Mouse (Mus musculus): ENCODE results near the gene Gdf10. TPM values are rescaled to one million over a fixed set of nuclear protein-coding genes. Genes with fewer than 3 reads are reported as not detected.

The Gdf10 gene
- polyA plus RNA-seq, 1 experiment: 8.9 TPM

- no peak overlapping the region; the same call in 1 of the 2 replicates for H3K27ac ChIP-seq (ENCODE audit: insufficient read depth, low read depth, low read length)
- H3K4me1 ChIP-seq (ENCODE audit: control insufficient read depth, insufficient read depth, low read length): no peaks in the 10 kb centered on the region
- DNase-seq: peak; percentile 25
- no peaks in the 10 kb centered on the region for H3K36me3 ChIP-seq (ENCODE audit: control insufficient read depth, insufficient read depth, low read length)
- H3K27me3 ChIP-seq (replicated peaks; ENCODE audit: control insufficient read depth, insufficient read depth, low read length): no peaks in the 10 kb centered on the region
- H3K4me3 ChIP-seq (ENCODE audit: insufficient read depth, low read depth, low read length): no peak overlapping the region
- 56% methylated on average over 3 of the region's 3 CpGs for WGBS
- TF ChIP-seq CTCF (conservative IDR thresholded peaks at IDR 0.05; ENCODE audit: insufficient read depth, insufficient read length, low read depth, low read length) (no peak), POLR2A (IDR thresholded peaks at IDR 0.05; ENCODE audit: low read depth, low read length) (no peak)
These were observed 33.4 kb upstream of the Gdf10 start for GRCm38 (mm10) chr14:33889971-33890370.

- WGBS: 74% methylated on average over 3 of the region's 3 CpGs
- no peak overlapping the region for H3K4me3 ChIP-seq (ENCODE audit: insufficient read depth, low read depth, low read length)
- TF ChIP-seq POLR2A (IDR thresholded peaks at IDR 0.05; ENCODE audit: low read depth, low read length): no peak
- no peak for TF ChIP-seq CTCF (conservative IDR thresholded peaks at IDR 0.05; ENCODE audit: insufficient read depth, insufficient read length, low read depth, low read length)
- no peaks in the 10 kb centered on the region for H3K4me1 ChIP-seq (ENCODE audit: control insufficient read depth, insufficient read depth, low read length)
- H3K27me3 ChIP-seq (replicated peaks; ENCODE audit: control insufficient read depth, insufficient read depth, low read length): no peaks in the 10 kb centered on the region
- DNase-seq: peak; percentile 53
- H3K27ac ChIP-seq (ENCODE audit: insufficient read depth, low read depth, low read length): no peak overlapping the region
- no peaks in the 10 kb centered on the region for H3K36me3 ChIP-seq (ENCODE audit: control insufficient read depth, insufficient read depth, low read length)
These were observed 31.9 kb upstream of the Gdf10 start for GRCm38 (mm10) chr14:33891507-33891906.

DNA sequence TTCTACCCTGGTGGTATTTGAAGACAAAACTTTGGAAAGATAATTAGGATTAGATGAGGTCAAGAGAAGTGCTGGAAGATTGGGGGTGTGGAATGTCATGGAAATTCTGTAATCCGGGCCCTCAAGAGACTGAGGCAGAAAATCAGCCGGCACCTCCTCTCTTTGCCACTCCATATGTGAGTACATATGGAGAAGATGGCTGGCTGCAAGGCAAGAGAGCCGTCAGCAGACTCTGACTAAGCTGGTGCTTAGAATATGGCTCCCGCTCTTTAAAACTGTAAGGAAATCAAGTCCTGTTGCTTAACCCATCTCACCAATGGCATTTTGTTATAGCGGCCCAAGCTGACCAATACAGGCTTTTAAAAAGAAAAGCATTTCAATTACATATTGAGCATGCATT, 27.6 kb upstream of the Gdf10 start:
- TF ChIP-seq POLR2A (IDR thresholded peaks at IDR 0.05; ENCODE audit: low read depth, low read length): no peak
- TF ChIP-seq CTCF (conservative IDR thresholded peaks at IDR 0.05; ENCODE audit: insufficient read depth, insufficient read length, low read depth, low read length): no peak
- WGBS: 95% methylated on average over 5 of the region's 5 CpGs
- Histone ChIP-seq H3K27me3 (replicated peaks; ENCODE audit: control insufficient read depth, insufficient read depth, low read length) (no peaks in the 10 kb centered on the region), H3K27ac (ENCODE audit: insufficient read depth, low read depth, low read length) (no peak overlapping the region), H3K4me3 (ENCODE audit: insufficient read depth, low read depth, low read length) (no peak overlapping the region), H3K36me3 (ENCODE audit: control insufficient read depth, insufficient read depth, low read length) (no peaks in the 10 kb centered on the region), H3K4me1 (ENCODE audit: control insufficient read depth, insufficient read depth, low read length) (no peaks in the 10 kb centered on the region)
- DNase-seq: no peak

DNA sequence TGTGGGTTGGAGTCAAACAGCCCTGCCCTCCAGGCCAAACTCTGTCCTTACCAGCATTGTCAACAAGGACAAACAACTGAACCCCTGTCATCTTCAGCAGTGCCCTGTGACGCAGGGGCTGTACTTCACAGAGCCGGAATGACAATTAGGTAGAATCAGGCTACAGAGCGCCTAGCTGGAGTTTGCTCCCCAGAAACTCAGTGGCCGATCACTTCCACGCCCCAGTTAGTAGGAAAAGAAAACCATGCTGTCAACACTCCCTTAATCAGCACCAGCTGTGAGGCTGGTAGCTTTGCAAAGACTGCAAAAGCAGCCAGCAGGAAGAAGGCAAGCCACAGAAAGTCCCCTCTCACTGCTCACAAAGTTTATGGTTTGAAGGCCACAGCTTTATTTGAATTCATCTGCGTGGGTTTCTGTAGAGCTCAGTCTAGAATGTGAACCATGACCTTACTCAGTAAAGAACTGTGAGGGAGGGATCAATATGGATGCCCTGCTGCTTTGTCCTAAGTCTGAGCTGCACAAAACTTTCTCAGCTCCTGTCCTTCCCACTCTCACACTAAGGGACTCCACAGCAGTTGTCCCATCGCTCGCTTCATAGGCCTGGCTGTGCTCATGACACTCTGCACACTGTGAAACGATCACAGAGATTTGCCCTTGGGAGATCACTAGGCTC, 26.6 kb upstream of the Gdf10 start:
- DNase-seq: no peak
- H3K27ac ChIP-seq (ENCODE audit: insufficient read depth, low read depth, low read length): no peak overlapping the region

GRCm38 (mm10) chr14:33902783-33903182, 20.6 kb upstream of the Gdf10 start:
- Histone ChIP-seq H3K4me1 (ENCODE audit: control insufficient read depth, insufficient read depth, low read length) (no peaks in the 10 kb centered on the region), H3K27me3 (replicated peaks; ENCODE audit: control insufficient read depth, insufficient read depth, low read length) (no peaks in the 10 kb centered on the region), H3K27ac (ENCODE audit: insufficient read depth, low read depth, low read length) (no peak overlapping the region), H3K4me3 (ENCODE audit: insufficient read depth, low read depth, low read length) (no peak overlapping the region), H3K36me3 (ENCODE audit: control insufficient read depth, insufficient read depth, low read length) (no peaks in the 10 kb centered on the region)
- WGBS: 95% methylated on average over 4 of the region's 4 CpGs
- no peak for TF ChIP-seq CTCF (conservative IDR thresholded peaks at IDR 0.05; ENCODE audit: insufficient read depth, insufficient read length, low read depth, low read length)
- no peak for TF ChIP-seq POLR2A (IDR thresholded peaks at IDR 0.05; ENCODE audit: low read depth, low read length)
- DNase-seq: no peak

More for the DNA sequence above, 26.6 kb upstream of the Gdf10 start:
- H3K4me1 ChIP-seq (ENCODE audit: control insufficient read depth, insufficient read depth, low read length): no peaks in the 10 kb centered on the region
- TF ChIP-seq CTCF (conservative IDR thresholded peaks at IDR 0.05; ENCODE audit: insufficient read depth, insufficient read length, low read depth, low read length) (no peak), POLR2A (IDR thresholded peaks at IDR 0.05; ENCODE audit: low read depth, low read length) (no peak)
- no peak overlapping the region for H3K4me3 ChIP-seq (ENCODE audit: insufficient read depth, low read depth, low read length)
- no peaks in the 10 kb centered on the region for H3K36me3 ChIP-seq (ENCODE audit: control insufficient read depth, insufficient read depth, low read length)
- WGBS: 60% methylated on average over 9 of the region's 9 CpGs
- H3K27me3 ChIP-seq (replicated peaks; ENCODE audit: control insufficient read depth, insufficient read depth, low read length): no peaks in the 10 kb centered on the region

- 82% methylated on average over 1 of the region's 1 CpGs for WGBS
- H3K4me1 ChIP-seq (ENCODE audit: control insufficient read depth, insufficient read depth, low read length): no peaks in the 10 kb centered on the region
These were observed 20.2 kb upstream of the Gdf10 start for GRCm38 (mm10) chr14:33903199-33903598.

GRCm38 (mm10) chr14:33904851-33905250, 18.5 kb upstream of the Gdf10 start:
- Histone ChIP-seq H3K27ac (ENCODE audit: insufficient read depth, low read depth, low read length) (no peak overlapping the region), H3K4me1 (ENCODE audit: control insufficient read depth, insufficient read depth, low read length) (no peaks in the 10 kb centered on the region), H3K27me3 (replicated peaks; ENCODE audit: control insufficient read depth, insufficient read depth, low read length) (no peaks in the 10 kb centered on the region), H3K36me3 (ENCODE audit: control insufficient read depth, insufficient read depth, low read length) (no peaks in the 10 kb centered on the region), H3K4me3 (ENCODE audit: insufficient read depth, low read depth, low read length) (no peak overlapping the region)
- no peak for DNase-seq
- no peak for TF ChIP-seq POLR2A (IDR thresholded peaks at IDR 0.05; ENCODE audit: low read depth, low read length)
- TF ChIP-seq CTCF (conservative IDR thresholded peaks at IDR 0.05; ENCODE audit: insufficient read depth, insufficient read length, low read depth, low read length): no peak

More at GRCm38 (mm10) chr14:33903199-33903598, 20.2 kb upstream of the Gdf10 start:
- TF ChIP-seq POLR2A (IDR thresholded peaks at IDR 0.05; ENCODE audit: low read depth, low read length): no peak
- TF ChIP-seq CTCF (conservative IDR thresholded peaks at IDR 0.05; ENCODE audit: insufficient read depth, insufficient read length, low read depth, low read length): no peak
- H3K36me3 ChIP-seq (ENCODE audit: control insufficient read depth, insufficient read depth, low read length): no peaks in the 10 kb centered on the region
- H3K27ac ChIP-seq (ENCODE audit: insufficient read depth, low read depth, low read length): no peak overlapping the region
- H3K27me3 ChIP-seq (replicated peaks; ENCODE audit: control insufficient read depth, insufficient read depth, low read length): no peaks in the 10 kb centered on the region
- H3K4me3 ChIP-seq (ENCODE audit: insufficient read depth, low read depth, low read length): no peak overlapping the region
- DNase-seq: no peak
